Mouse (Mus musculus) cortical plate, adult 2 months (tissue): ENCODE results near the gene Map4k2.

Source experiments
- CTCF ChIP-seq: fragments of 200-500 bp; IDR thresholded peaks from 2 replicates; pipeline ENCODE4 v1.5.1; 2011; ENCODE audit warnings: mild to moderate bottlenecking, control low read depth, low read length; ENCODE audit not compliant: insufficient read depth; ENCODE audit errors: extremely low read depth
- POLR2A ChIP-seq: fragments of 200-500 bp; IDR thresholded peaks from 2 replicates; pipeline ENCODE4 v1.6.1; 2011; ENCODE audit warnings: mild to moderate bottlenecking, low read length, control low read depth; ENCODE audit not compliant: insufficient read depth; ENCODE audit errors: extremely low read depth

DNA sequence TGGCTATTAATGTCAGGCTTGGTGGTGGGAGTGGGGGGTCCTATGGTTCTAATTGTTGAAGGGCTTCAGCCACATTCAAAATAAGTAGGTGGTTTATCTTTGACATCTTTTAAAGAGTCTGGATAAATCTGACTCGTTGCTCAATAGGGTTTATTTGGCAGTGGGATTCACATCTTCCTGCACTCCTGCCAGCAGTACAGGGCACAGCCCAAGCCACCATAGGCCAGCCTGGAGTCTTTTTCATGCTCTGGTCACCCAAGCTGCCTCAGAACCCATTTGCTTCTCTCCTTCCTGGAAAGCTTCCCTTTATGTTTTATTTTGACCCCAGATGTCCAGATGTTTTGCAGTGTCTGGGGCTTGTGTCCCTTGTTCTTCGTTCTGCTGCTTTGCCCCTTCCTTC lies 35.7 kb downstream of the Map4k2 start:
- no peak for TF ChIP-seq POLR2A
- TF ChIP-seq CTCF, result no peak
